Mouse (Mus musculus) stomach, postnatal 0 days (tissue): ENCODE measurements around the gene Plekha6.

Experiments
- CTCF ChIP-seq: IDR thresholded peaks from 2 replicates; pipeline ENCODE4 v1.5.1; 2016; ENCODE audit warnings: antibody characterized with exemption, low read depth, mild to moderate bottlenecking, moderate library complexity
- EP300 ChIP-seq: optimal IDR thresholded peaks from 2 replicates; pipeline ENCODE3; 2016; ENCODE audit warnings: antibody characterized with exemption

DNA sequence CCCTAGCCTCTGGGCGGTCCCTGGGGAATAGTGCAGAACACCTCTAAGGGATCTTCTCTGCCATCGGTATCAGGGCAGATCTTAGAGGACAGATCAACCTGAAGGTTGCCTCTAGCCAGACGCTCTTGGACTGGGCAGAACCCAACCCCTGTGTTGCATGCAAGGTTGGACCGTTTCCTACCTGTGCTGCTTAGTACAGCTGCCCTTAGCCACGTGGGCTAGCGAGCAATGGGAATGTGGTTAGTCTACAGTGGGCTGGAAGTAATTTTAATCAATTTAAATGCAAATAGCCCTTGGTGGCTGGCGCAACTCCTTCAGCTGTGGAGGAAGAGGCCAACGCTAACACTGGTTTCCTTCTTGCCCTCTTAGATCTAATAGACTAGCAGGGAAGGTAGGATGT, 6.2 kb downstream of the Plekha6 start:
- TF ChIP-seq CTCF: no peak
- no peak for TF ChIP-seq EP300
